Mouse (Mus musculus) heart, postnatal 4 days (tissue): ENCODE data around the gene Rhox7a. TPM values are rescaled to one million over a fixed set of nuclear protein-coding genes. Genes with fewer than 3 reads are reported as not detected.
"Not testable (repeated sequence)": the region's sequence is repeated elsewhere in the genome, so short reads cannot be mapped to it uniquely, and the experiment has no call there.

ENCODE experiments used
- DNase-seq: peaks from one replicate; pipeline ENCODE4 v3.0.0; 2021
- total RNA-seq, 2 experiments: library from RNA; stranded (reverse); gene quantifications; 2 replicates each; pipeline ENCODE4 v1.2.3; 2021

Gene Rhox7a
- total RNA-seq: not detected

- not testable (repeated sequence) for DNase-seq
Measured at GRCm38 (mm10) chrX:37831386-37831785, at the start of gene Rhox7a. Gene Rhox7a, plus strand, starts transcription at chrX:37831686.

- no peak for DNase-seq
Measured at GRCm38 (mm10) chrX:37807286-37808080, 24.0 kb upstream of the Rhox7a start.

GRCm38 (mm10) chrX:37809396-37809795, 22.1 kb upstream of the Rhox7a start:
- no peak for DNase-seq

GRCm38 (mm10) chrX:37811179-37811578, 20.3 kb upstream of the Rhox7a start:
- peak; percentile 56 for DNase-seq

GRCm38 (mm10) chrX:37815665-37816064, 15.8 kb upstream of the Rhox7a start:
- no peak for DNase-seq

GRCm38 (mm10) chrX:37826610-37827009, 4.9 kb upstream of the Rhox7a start, which contains the start of gene Rhox6:
Gene Rhox6, plus strand, starts transcription at chrX:37826910.
- not testable (repeated sequence) for DNase-seq

- no peak for DNase-seq
Measured at GRCm38 (mm10) chrX:37871641-37872040, 40.2 kb downstream of the Rhox7a start.

GRCm38 (mm10) chrX:37878844-37879243, 47.4 kb downstream of the Rhox7a start, which contains the start of gene Rhox8:
Gene Rhox8, minus strand, starts transcription at chrX:37878944.
- DNase-seq: no peak

Other genes starting within 250 kb of the Rhox7a start
- gene Rhox4f, start 224.0 kb upstream of the Rhox7a start, total RNA-seq: not detected
- not detected for gene Rhox3g, start 203.1 kb upstream of the Rhox7a start, total RNA-seq
- not detected for gene Rhox2g, start 188.2 kb upstream of the Rhox7a start, total RNA-seq
- gene Rhox4g, start 180.4 kb upstream of the Rhox7a start, total RNA-seq: not detected
- gene Rhox3h, start 162.9 kb upstream of the Rhox7a start, total RNA-seq: not detected
- gene Rhox2h, start 158.4 kb upstream of the Rhox7a start, total RNA-seq: not detected
- 1 to 10 TPM; 3.2 to 7.1 TPM for gene Rhox5, start 26.8 kb upstream of the Rhox7a start, total RNA-seq
- not detected for gene Rhox6, start 4.8 kb upstream of the Rhox7a start, total RNA-seq
- gene Rhox8, start 47.3 kb downstream of the Rhox7a start, total RNA-seq: not detected
- not detected for gene Rhox7b, start 65.5 kb downstream of the Rhox7a start, total RNA-seq
- gene Rhox9, start 70.1 kb downstream of the Rhox7a start, total RNA-seq: not detected
- gene Btg1-ps1, start 187.1 kb downstream of the Rhox7a start, total RNA-seq: not detected
- gene Btg1-ps2, start 211.4 kb downstream of the Rhox7a start, total RNA-seq: not detected
- not detected for gene Rhox10, start 234.8 kb downstream of the Rhox7a start, total RNA-seq